Mouse (Mus musculus) kidney, postnatal 4 days (tissue): ENCODE results near the gene Pdzd2.

ENCODE experiments used
- DNase-seq, 2 experiments: peaks; one replicate each; pipeline ENCODE4 v3.0.0; 2021; ENCODE audit warnings: mixed read lengths in 2 of 2

Gene Pdzd2

DNA sequence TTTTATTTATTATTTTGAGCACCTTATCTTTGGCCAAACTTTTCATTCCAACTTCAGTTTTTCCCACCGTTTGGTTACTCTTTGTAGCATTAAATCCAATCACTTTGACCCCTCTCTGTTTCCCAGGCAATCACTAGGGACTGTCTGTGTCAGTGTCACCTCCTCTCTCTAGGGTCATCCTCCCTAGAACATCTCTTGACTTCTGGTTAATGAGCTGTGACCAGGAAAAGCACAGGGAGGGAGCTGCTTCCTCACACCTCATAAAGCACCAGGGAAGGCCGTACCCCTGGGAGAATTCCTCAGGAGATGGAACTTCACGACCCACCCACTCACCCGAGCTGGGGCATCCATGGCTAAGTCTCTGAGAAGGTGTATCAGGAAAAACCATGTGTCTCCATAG is 168.6 kb downstream of the Pdzd2 start:
- peak in 1 of 2 experiments; percentile 31 for DNase-seq

DNA sequence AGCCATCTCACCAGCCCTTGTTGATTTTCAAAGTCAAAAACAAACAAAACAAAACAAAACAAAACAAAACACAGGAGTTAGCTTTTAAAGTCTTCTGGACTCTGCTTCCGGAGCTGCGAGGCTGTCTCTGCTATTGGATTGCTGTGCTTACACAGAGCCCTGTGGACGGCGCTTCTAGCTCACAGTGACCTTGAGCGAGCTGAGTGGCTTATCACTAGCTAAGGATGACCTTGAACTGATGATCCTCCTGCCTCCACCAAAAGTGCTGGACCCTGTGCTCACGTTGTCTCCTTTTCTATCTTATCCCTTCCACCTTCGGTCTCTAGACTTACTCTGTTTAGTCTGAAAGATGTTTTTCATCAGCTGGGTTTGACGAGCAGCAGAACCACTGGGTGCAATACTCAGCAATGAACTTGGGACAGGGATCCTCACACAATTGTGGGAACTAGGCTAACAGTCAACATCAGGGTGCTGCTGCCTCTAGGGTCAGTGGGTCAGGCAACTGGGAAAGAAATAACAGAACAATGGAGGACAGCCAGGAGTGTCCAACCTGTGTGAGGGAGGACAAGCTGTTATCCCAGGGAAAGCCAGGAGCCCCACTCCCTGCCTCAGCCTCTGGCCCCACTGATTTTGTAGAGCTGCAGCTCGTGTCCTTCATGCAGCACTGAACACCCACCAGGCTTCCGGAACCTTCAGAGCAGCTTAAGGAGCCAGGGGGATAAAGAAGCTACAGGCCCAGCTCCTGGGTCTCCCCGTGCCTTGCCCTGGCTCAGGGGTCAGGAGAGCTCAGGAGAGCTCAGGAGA is 172.9 kb downstream of the Pdzd2 start:
- no peak for DNase-seq

GRCm38 (mm10) chr15:12565281-12565680 is 174.4 kb downstream of the Pdzd2 start:
- DNase-seq = no peak

- DNase-seq = peak in 1 of 2 experiments; percentile 27
Measured at GRCm38 (mm10) chr15:12560505-12560904, 179.2 kb downstream of the Pdzd2 start.

DNA sequence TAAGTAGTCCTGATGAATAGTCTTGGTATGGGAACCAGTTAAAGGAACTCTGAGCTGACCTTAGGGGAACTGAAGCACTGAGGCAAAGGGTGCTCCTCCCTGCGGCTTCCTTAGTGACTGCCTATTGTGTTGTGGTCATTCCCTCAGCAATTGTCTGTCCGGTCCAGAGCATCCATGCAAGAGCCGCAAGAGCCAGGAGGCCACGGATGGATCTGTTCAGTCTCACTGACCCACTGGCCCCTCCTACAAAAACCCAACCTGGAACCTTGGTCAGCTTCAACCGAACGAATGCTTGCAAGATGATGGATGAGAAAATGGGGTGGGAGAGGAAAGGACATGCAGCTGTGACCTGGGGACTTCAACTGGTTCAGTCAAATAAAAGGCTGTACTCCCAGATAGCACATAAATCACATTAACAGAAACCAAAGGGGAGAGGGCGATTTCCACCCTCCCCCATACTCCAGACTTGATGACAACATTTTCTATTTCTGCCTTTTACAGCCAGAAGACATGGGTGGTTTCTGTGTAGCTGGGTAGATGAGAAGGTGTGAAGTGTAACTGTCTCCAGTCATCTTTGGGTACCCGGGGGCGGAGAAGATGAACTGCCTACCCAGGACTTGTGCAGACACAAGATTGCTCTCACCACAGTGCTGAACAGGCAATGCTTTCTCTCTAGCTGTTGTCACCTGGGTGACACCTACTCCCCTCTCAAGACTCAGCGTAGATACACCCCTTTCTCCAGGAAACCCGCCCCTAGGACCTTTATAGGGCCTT is 181.9 kb downstream of the Pdzd2 start:
- DNase-seq = no peak

- no peak for DNase-seq
Measured at GRCm38 (mm10) chr15:12553211-12553610, 186.5 kb downstream of the Pdzd2 start.

DNA sequence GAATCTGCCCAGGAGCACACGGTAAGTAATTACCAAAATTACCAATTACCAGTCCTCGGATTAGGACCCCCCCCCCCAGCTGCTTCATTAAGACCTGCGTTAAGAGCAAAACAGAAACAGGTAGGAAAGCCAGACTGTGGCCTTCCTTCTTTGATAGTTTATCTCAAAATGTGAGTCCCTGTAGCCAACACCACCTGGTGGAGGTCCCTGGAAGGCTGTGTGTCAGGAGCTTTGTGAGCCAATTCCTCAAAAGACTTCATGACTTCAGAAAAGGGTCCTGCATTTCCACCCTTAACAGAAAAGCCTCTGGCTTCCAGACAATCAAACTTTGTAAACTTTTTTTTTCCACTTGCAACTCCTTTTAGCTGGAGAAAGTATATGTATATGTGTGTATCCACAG is 188.8 kb downstream of the Pdzd2 start:
- peak; percentile 47 to 67 for DNase-seq

- peak in 1 of 2 experiments; percentile 47 for DNase-seq
Measured at GRCm38 (mm10) chr15:12550376-12550775, 189.3 kb downstream of the Pdzd2 start.

GRCm38 (mm10) chr15:12549919-12550305 is 189.8 kb downstream of the Pdzd2 start:
- DNase-seq = peak; percentile 78 to 86

GRCm38 (mm10) chr15:12549271-12549918 is 190.3 kb downstream of the Pdzd2 start:
- peak; percentile 65 to 76 for DNase-seq

DNA sequence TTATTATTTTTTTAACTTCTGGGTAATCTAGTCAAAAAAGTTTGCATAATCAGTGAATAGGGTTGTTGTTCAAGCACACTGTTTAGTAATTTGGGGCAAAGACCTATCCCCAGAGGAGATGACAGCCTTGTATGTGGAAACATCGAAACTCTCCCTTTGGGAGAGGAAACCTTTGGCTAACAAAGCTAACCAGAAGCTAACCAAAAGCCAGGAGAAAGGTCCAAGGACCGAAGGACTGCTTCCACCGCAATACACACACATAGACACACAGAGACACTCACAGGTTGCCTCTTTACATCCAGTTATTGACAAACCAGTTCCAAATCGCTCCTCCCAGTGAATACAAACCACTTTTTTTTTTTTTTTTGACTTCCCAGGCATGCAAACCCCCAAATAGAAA is 191.0 kb downstream of the Pdzd2 start:
- DNase-seq = no peak

- DNase-seq = no peak
Measured at GRCm38 (mm10) chr15:12547640-12548405, 191.9 kb downstream of the Pdzd2 start.

- DNase-seq = no peak
Measured at GRCm38 (mm10) chr15:12546781-12547180, 192.9 kb downstream of the Pdzd2 start.

DNA sequence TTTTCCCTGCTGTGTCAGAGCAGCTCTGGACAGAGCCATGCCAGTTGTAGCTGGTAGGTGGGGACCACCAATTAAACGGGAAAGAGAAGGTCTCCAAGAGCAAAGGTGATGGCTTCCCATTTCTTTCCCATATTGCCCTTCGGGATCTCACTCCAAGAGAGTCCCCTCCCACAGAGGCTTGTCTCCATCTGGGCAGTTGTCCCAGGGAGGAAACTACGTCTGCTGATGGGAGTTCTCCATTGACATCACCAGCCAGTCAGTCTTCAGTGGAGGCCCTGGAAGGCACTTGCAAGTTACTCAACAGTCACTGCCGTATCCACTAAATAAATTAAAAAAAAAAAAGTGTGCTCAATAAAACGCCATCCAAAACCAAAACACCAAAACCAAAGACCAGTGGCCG is 194.1 kb downstream of the Pdzd2 start:
- DNase-seq = peak; percentile 31 to 48

- peak; percentile 47 to 59 for DNase-seq
Measured at GRCm38 (mm10) chr15:12545220-12545619, 194.5 kb downstream of the Pdzd2 start.

- no peak for DNase-seq
Measured at GRCm38 (mm10) chr15:12543686-12544325, 195.9 kb downstream of the Pdzd2 start.

- no peak for DNase-seq
Measured at GRCm38 (mm10) chr15:12542316-12542715, 197.4 kb downstream of the Pdzd2 start.

GRCm38 (mm10) chr15:12539618-12540302 is 200.0 kb downstream of the Pdzd2 start:
- DNase-seq = no peak

DNA sequence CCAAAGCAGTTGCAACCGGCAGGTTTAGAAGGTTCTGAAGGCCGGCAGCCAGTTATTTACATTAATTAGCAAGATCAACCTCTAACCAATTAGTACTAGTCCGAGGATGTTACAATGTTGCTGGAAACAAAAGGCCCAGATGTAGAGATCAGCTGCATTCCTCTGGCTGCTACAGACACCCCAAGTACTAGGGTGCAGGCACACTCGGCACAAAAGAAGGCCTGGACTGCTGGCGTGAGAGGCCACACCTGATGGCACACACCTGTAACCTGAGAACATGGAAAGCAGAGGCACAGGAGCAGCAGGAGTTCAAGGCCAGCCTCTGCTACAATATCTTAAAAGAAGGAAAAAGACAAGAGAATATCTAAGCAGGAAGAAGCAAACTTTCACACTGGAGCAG is 206.5 kb downstream of the Pdzd2 start:
- no peak for DNase-seq

GRCm38 (mm10) chr15:12532568-12532967 is 207.2 kb downstream of the Pdzd2 start:
- DNase-seq = no peak

- DNase-seq = no peak
Measured at GRCm38 (mm10) chr15:12522810-12523209, 216.9 kb downstream of the Pdzd2 start.

DNA sequence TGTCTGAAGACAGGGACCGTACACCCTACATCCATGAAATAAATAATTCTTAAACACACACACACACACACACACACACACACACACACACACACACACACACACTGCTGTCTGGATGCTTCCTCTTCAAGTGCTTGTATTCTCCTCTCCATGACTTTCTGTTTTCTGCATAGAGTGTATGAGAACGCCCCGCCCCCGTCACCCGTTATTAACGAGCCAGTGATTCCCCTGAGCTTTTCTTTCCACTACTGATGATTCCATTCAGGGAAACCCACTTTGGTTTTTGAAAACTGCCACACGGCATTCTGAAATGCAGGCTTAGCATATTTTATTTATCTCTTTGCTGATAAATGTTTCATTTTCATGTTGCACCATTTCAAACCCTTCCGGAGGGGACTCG is 219.4 kb downstream of the Pdzd2 start:
- peak; percentile 15 to 40 for DNase-seq
